Mouse (Mus musculus) midbrain, embryonic 12.5 days (tissue): ENCODE data around the gene Mtcl1. TPM values are rescaled to one million over a fixed set of nuclear protein-coding genes. Genes with fewer than 3 reads are reported as not detected.
A peak's percentile ranks its signal among the peaks of the same experiment; 100 is the strongest.

ENCODE experiments used
- ATAC-seq: fragments of 200-750 bp; cut with Nextera tagmentation; 2 replicates; pipeline ENCODE4 v1.8.0; 2017; ENCODE audit warnings: low read depth, moderate TSS enrichment, moderate library complexity; ENCODE audit not compliant: low FRiP score
- H3K27ac ChIP-seq: fragments of 300-500 bp; sonication (generic); replicated peaks from 2 replicates; pipeline ENCODE4 v1.5.1; 2016; ENCODE audit warnings: mild to moderate bottlenecking
- H3K27me3 ChIP-seq: fragments of 300-500 bp; sonication (generic); 2 replicates; pipeline ENCODE4 v1.6.1; 2016; ENCODE audit warnings: mild to moderate bottlenecking
- H3K36me3 ChIP-seq: fragments of 300-500 bp; sonication (generic); 2 replicates; pipeline ENCODE4 v1.6.1; 2016
- H3K4me1 ChIP-seq: fragments of 300-500 bp; sonication (generic); 2 replicates; pipeline ENCODE4 v1.6.1; 2016
- H3K4me2 ChIP-seq: fragments of 300-500 bp; sonication (generic); replicated peaks from 2 replicates; pipeline ENCODE4 v1.6.1; 2016; ENCODE audit warnings: mild to moderate bottlenecking, moderate library complexity
- H3K4me3 ChIP-seq: fragments of 300-500 bp; sonication (generic); 2 replicates; pipeline ENCODE4 v1.5.1; 2016; ENCODE audit warnings: mild to moderate bottlenecking
- H3K9ac ChIP-seq: fragments of 300-500 bp; sonication (generic); replicated peaks from 2 replicates; pipeline ENCODE4 v1.6.1; 2016; ENCODE audit warnings: mild to moderate bottlenecking, moderate library complexity
- H3K9me3 ChIP-seq: fragments of 300-500 bp; sonication (generic); 2 replicates; pipeline ENCODE4 v1.6.1; 2016; ENCODE audit warnings: mild to moderate bottlenecking
- WGBS: fragments of 180-500 bp; shearing (Covaris S2); methylation state at CpG from one replicate; pipeline ENCODE4 v1.1.7; 2016; 5-methylcytosine and 5-hydroxymethylcytosine counted together
- polyA plus RNA-seq: library from polyadenylated mRNA; unstranded; fragments of >200 nt; fragmentation: Nextera tagmentation; extraction: Ambion mirVana; gene quantifications from 2 replicates; pipeline ENCODE4 v1.2.1, GENCODE M21; 2016

Gene Mtcl1
- polyA plus RNA-seq = 72.5 and 91.2 TPM in 2 replicates

DNA sequence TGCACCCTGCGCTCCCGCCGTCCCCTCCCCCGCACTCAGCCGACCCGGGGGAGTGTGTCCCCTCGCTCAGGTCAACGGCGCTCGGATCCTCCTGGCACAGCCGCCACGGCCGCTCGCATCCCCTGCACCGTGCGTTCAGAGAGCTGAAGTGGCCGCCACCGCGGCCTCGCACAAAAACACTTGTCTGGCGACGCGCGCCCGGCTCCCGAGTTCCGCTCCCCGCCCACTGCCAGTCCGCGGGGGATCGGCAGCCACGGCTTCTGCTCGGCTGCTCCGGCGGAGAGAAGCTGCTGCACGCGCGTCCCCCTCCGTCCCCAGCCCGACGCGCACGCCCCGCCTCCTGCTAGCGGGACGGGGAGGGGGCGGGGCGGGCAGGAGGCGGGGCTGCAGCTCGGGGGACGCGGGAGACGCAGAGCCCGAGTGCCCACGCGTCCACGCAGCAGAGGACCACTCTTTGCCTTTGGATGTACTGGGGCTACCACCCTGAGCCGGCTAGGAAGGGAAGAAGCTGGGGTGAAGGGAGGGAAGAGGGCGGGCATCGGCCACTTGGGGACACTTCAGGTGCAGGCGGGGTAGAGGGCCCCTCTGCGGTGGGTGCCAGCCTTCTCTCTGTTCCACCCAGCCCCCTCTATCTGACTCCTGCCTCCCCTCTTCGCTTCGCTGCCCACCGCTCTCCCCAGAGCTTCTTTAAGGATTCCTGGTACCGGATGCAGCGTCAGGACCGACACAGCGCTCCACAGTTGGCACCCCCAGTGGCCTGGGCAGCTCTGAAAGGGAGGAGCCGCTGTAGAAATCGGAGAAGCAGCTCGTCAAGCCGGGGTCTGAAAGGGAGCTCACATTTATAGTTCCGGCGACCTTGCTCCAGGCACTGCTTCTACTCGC is at the start of gene Mtcl1:
Gene Mtcl1 (minus strand): TSS at position 291 of the 882 bp plus-strand sequence.
- peaks cover 7% of the 10 kb centered on the region; the same call in 1 of the 2 replicates for H3K27me3 ChIP-seq
- peak within 1 kb of the TSS; percentile 78 for H3K4me3 ChIP-seq
- H3K4me2 ChIP-seq = peak within 1 kb of the TSS; percentile 80
- peak; percentile 83 for ATAC-seq
- peaks cover 49% of the 10 kb centered on the region for H3K4me1 ChIP-seq
- peak within 1 kb of the TSS; percentile 96 for H3K27ac ChIP-seq
- H3K9me3 ChIP-seq = no peaks in the 10 kb centered on the region
- no peaks in the 10 kb centered on the region for H3K36me3 ChIP-seq
- under 1% methylated on average over 59 of the region's 76 CpGs for whole genome bisulfite sequencing
- H3K9ac ChIP-seq = peak within 1 kb of the TSS; percentile 93

DNA sequence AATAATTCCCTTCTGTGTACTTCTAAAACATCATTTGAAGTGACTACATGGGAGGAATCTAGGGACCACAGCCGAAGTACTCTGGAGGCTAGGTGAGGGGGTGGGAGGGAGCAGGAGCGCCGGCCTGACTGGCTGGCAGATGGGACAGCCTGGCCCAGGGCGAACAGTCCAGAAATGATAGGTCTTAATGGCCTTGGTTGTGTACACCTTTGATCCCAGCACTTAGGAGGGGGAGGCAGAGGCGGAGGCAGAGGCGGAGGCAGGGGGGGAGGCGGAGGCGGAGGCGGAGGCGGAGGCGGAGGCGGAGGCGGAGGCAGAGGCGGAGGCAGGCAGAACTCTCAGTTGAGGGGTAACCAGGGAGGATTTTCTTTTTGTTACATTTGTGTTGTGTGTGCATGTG is 49.0 kb upstream of the Mtcl1 start:
- H3K36me3 ChIP-seq = peaks cover 75% of the 10 kb centered on the region
- no peaks in the 10 kb centered on the region for H3K27me3 ChIP-seq
- WGBS = 89% methylated on average over 14 of the region's 14 CpGs
- H3K9me3 ChIP-seq = no peaks in the 10 kb centered on the region
- ATAC-seq = no peak
- H3K4me2 ChIP-seq = no peak overlapping the region
- H3K27ac ChIP-seq = no peak overlapping the region
- no peak overlapping the region for H3K4me3 ChIP-seq
- H3K4me1 ChIP-seq = no peaks in the 10 kb centered on the region
- no peak overlapping the region for H3K9ac ChIP-seq

DNA sequence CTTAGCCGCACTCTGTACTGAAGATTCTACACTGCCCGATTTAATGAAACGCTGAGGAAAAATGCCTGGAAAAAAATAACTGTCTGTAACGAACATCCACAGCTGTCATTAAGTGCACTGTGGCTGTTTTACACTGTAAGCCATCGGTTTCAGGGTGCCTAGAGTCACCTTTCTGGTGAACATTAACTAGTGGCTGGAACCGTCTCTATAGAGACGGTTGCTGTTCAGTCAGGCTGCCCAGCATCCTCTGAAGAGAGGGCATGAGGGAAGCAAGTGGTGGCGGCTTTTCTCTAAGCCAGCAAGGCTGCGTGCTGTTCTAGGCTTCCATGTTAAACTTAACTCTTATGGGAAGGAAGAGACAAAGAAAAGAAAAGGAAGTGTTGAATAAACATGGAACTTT is 47.0 kb upstream of the Mtcl1 start:
- ATAC-seq = no peak
- Histone ChIP-seq H3K36me3 (peaks cover 74% of the 10 kb centered on the region), H3K27ac (no peak overlapping the region), H3K27me3 (no peaks in the 10 kb centered on the region), H3K9ac (no peak overlapping the region), H3K4me3 (no peak overlapping the region), H3K4me2 (no peak overlapping the region), H3K9me3 (no peaks in the 10 kb centered on the region), H3K4me1 (no peaks in the 10 kb centered on the region)
- WGBS = 95% methylated on average over 9 of the region's 9 CpGs

DNA sequence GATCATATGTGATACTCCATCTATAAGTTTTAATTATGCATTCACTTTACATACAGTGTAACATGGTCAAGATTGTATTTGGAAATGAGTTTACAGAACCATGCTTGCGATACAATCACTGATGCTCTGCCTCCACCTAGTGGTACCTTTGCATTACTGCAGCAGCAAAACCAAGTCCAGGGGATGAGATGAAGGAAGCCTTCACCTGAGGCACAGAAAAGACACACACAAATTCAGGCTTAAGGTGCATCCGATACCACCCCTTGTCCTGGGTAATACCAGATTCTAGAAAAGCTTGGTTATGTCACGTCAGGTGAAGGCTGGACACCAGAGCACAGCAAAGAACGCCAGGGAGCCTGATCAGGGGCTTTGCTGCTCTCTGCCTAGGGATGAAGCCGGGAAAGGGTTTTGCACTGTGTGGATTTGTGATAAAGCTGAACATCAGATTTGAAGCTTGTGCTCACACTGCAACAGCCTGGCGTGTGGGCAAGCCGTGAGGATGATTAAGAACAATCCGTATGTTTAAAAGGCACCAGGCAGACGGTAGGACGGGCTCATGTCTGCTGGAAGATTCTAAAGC is 40.6 kb upstream of the Mtcl1 start:
- Histone ChIP-seq H3K9ac (no peak overlapping the region), H3K27me3 (no peaks in the 10 kb centered on the region), H3K9me3 (no peaks in the 10 kb centered on the region), H3K36me3 (peaks cover 18% of the 10 kb centered on the region), H3K4me3 (no peak overlapping the region), H3K27ac (no peak overlapping the region), H3K4me1 (peaks cover 2% of the 10 kb centered on the region; the same call in 1 of the 2 replicates), H3K4me2 (no peak overlapping the region)
- peak; percentile 59 for ATAC-seq
- WGBS = 43% methylated on average over 10 of the region's 10 CpGs

DNA sequence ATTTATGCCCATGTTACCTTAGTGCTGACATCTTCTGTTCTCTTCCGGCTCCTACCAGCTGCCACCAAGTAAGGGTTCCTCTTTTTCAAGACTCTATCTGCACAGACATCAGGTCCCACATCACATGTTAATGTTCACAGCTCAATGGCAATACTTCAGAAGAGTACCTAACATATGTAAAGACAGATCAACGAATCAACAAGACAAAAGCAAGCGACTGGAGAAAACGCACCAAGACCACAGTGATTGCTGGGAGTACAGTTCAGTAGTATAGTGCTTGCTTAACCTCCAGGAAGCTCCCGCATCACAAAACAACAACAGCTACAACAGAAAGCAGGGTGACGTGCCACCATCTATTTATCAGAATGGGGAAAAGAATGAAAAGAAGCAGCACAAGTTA is 37.0 kb upstream of the Mtcl1 start:
- Histone ChIP-seq H3K4me1 (peaks cover 2% of the 10 kb centered on the region; the same call in 1 of the 2 replicates), H3K27ac (no peak overlapping the region), H3K4me3 (no peak overlapping the region), H3K9me3 (no peaks in the 10 kb centered on the region), H3K9ac (no peak overlapping the region), H3K36me3 (no peaks in the 10 kb centered on the region), H3K4me2 (no peak overlapping the region), H3K27me3 (no peaks in the 10 kb centered on the region)
- 89% methylated on average over 6 of the region's 6 CpGs for WGBS
- no peak for ATAC-seq

DNA sequence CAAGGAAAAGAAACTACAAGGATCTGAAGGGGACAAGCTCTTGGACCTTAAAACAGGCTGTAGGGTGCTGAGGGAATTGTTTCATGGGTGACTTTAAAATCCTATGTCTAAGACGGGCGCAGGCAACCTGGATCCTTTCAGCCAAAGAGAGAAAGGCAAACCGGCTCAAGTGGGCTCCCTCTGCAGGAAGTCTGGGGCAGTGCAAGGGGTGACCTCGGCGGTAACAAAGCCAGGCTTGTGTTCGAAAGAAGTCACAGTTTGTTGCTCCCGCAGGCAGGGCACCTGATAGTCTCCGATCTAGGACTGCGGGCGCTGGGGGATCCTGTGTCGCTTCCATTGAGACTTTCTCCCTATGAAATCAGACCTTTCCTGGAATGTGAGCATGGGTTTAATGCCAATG is 36.2 kb upstream of the Mtcl1 start:
- no peak overlapping the region for H3K9ac ChIP-seq

DNA sequence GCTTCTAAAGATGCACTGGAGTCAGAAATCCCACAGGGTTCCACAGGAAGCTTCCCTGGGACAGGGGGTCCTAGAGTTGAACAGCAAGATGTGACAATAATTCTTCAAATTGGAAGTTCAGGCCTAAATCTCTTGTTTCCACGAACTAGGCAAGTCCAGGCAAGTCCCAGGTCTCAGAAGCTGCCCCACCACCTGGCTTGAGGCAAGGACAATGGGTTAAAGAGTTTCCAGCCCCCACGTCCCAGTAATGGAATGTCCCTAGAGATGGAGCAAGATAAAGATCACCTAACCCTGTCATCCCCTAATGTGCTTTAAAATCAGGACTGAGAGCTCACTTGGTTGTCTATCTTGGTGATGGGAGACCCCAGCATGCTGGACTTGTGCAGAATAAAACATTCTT is 35.4 kb upstream of the Mtcl1 start:
- WGBS = 62% methylated on average over 2 of the region's 2 CpGs
- H3K36me3 ChIP-seq = no peaks in the 10 kb centered on the region
- H3K27ac ChIP-seq = no peak overlapping the region
- H3K27me3 ChIP-seq = no peaks in the 10 kb centered on the region
- ATAC-seq = no peak
- no peak overlapping the region for H3K9ac ChIP-seq
- H3K9me3 ChIP-seq = no peaks in the 10 kb centered on the region
- H3K4me1 ChIP-seq = peaks cover 17% of the 10 kb centered on the region
- H3K4me3 ChIP-seq = no peak overlapping the region
- no peak overlapping the region for H3K4me2 ChIP-seq

More for the DNA sequence above, 36.2 kb upstream of the Mtcl1 start:
- no peak overlapping the region for H3K27ac ChIP-seq
- H3K4me1 ChIP-seq = peaks cover 9% of the 10 kb centered on the region
- no peak overlapping the region for H3K4me3 ChIP-seq
- no peaks in the 10 kb centered on the region for H3K9me3 ChIP-seq
- H3K36me3 ChIP-seq = no peaks in the 10 kb centered on the region
- no peak overlapping the region for H3K4me2 ChIP-seq
- ATAC-seq = no peak
- WGBS = 6% methylated on average over 11 of the region's 11 CpGs
- no peaks in the 10 kb centered on the region for H3K27me3 ChIP-seq

DNA sequence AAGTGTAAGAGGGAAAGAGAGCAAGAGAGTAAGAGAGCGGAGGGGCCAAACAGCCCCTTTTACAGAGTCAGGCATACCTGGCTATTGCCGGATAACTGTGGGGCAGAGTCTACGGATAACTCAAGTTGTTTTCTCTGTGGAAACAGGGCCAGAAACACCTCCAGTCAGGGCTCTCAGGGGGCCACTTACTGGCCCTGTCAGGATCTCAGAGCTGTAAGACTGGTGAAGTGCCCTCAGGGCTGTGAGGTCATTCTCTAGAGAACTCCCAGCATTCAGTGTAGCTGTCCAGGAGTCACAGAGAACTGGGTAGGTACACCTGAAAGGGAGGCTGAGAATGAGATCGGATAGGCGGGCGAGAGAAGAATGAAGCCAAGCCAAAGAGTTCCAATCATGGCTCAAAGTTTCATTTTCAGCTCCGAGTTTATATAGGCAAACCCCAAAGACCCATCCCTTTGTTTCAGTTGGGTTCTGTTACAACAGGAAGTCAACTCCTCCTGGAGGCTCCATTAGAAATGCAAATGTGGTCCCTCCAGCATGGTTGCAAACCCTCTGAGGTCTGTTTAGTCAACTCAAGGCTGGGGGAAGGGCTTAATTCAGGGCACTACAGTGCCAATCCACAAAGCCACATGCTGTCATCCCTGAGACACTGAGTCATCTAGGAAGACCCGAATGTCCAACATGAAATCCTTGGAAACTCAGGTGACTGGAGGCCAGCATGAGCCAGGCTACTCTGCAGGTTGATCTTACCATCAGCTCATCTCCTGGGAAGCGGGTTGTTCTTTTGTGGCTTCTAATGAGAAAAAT is 34.3 kb upstream of the Mtcl1 start:
- no peaks in the 10 kb centered on the region for H3K9me3 ChIP-seq
- no peak for ATAC-seq
- no peaks in the 10 kb centered on the region for H3K36me3 ChIP-seq
- H3K9ac ChIP-seq = no peak overlapping the region
- no peak overlapping the region for H3K27ac ChIP-seq
- H3K4me2 ChIP-seq = no peak overlapping the region
- peaks cover 28% of the 10 kb centered on the region for H3K4me1 ChIP-seq
- no peak overlapping the region for H3K4me3 ChIP-seq
- H3K27me3 ChIP-seq = no peaks in the 10 kb centered on the region
- 73% methylated on average over 9 of the region's 9 CpGs for WGBS

DNA sequence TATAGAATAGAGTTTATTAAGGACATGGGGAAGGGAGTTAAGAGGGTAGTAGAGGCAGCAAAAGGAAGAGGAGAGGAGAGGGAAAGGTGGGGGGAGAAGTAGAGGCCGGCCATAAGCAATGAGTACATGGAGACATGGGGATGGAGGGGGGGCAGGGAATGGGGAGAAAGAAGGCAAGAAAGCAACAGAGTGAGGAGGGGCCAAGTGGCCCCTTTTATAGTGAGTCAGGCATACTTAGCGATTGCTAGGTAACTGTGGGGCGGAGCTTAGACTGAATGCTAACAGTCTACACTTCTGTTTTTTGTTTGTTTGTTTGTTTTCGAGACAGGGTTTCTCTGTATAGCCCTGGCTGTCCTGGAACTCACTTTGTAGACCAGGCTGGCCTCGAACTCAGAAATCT is 31.7 kb upstream of the Mtcl1 start:
- Histone ChIP-seq H3K9ac (no peak overlapping the region), H3K9me3 (no peaks in the 10 kb centered on the region), H3K36me3 (no peaks in the 10 kb centered on the region), H3K27me3 (no peaks in the 10 kb centered on the region), H3K4me3 (no peak overlapping the region), H3K27ac (peak overlapping the region; percentile 98), H3K4me2 (peak overlapping the region; percentile 49), H3K4me1 (peaks cover 36% of the 10 kb centered on the region)
- no peak for ATAC-seq
- 65% methylated on average over 5 of the region's 5 CpGs for WGBS

DNA sequence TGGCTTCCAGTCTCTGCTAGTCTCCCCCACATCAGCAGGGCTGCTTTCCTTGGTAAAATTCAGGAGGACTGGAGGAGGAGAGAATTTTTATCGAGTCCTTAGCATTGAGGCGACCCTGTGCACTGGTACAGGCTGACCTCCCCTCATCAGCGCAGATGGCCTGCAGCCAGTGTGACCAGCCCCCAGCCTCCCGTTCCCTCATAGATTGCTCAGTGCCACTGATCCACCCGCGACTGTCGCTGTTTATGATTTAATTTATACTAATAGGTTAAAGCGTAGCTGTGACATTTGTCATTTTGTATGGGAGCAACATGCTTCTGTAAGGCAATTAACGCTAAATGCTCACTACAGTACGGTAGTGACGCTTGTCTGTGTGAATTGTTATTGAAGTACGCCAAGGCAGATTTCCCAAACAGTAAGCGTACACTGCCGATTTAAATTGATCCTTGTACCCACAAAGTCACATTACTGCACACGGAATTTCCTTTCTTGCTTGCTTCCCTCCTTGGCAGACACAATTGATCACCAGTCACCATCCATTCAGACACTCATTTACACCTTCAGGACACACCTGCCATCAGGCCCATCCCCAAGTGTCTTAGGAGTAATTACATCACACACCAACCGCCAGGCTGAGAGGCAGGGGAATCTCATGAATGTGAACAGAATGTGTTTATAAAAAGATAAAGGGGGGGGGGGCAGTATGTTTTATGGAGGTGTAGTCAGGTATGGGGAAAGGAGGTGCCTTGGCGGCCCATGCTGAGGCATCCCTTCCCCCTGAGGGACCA is 31.1 kb upstream of the Mtcl1 start:
- no peaks in the 10 kb centered on the region for H3K27me3 ChIP-seq
- H3K4me1 ChIP-seq = peaks cover 36% of the 10 kb centered on the region
- H3K9ac ChIP-seq = 0 out of 2 replicates have a peak overlapping the region, but pooled peaks have one; percentile 20
- WGBS = 10% methylated on average over 17 of the region's 17 CpGs
- H3K4me3 ChIP-seq = peak overlapping the region; percentile 21
- H3K9me3 ChIP-seq = no peaks in the 10 kb centered on the region
- peak overlapping the region; percentile 98 for H3K27ac ChIP-seq
- H3K4me2 ChIP-seq = peak overlapping the region; percentile 49
- no peaks in the 10 kb centered on the region for H3K36me3 ChIP-seq
- peak; percentile 72 for ATAC-seq

DNA sequence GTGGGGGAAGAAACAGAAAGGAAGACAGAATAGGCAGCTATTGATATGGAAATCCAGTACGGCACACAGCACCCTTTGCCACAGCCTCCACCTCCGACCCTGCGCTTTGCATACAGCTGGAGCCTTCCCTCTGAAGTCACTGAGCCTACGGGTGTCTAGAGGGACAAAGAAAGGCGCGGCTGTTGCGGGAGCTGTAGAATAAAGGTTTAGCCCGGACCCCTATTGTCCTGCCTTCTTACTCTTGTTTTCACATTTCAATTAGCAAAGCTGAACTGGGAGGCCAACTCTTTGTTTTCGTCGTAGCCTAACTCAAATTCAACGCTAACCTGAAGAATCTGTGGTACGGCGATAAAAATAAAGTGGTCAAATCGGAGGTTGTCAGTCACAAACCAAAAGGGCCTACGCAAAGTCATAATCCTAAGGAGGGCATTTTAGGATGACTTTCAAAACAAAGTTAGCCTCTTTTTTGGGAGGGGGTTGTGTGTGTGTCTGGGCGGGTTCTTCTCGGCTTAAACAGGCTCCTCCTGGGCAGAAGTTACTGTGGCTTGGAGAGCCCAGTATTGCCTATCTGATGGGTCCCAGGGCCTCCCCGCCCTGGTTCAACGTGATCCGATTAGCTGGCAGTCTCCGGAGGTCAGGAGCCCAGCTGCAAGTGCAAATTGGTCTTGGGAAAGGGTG is 30.4 kb upstream of the Mtcl1 start:
- peak; percentile 95 for ATAC-seq
- Histone ChIP-seq H3K4me3 (peak overlapping the region; percentile 21), H3K27ac (peak overlapping the region; percentile 98), H3K4me1 (peaks cover 33% of the 10 kb centered on the region), H3K9me3 (0 out of 2 replicates have a peak, but pooled peaks cover under 1% of the 10 kb centered on the region), H3K36me3 (no peaks in the 10 kb centered on the region), H3K4me2 (peak overlapping the region; percentile 49), H3K9ac (peak overlapping the region; percentile 54; the same call in 1 of the 2 replicates), H3K27me3 (no peaks in the 10 kb centered on the region)
- 1% methylated on average over 21 of the region's 21 CpGs for WGBS
